Mouse (Mus musculus) lung, postnatal 0 days (tissue): ENCODE measurements around the gene Rtp2.
"Not testable (repeated sequence)": the region's sequence is repeated elsewhere in the genome, so short reads cannot be mapped to it uniquely, and the experiment has no call there.

Source experiments
- CTCF ChIP-seq: IDR thresholded peaks from 2 replicates; pipeline ENCODE4 v1.5.1; 2016; ENCODE audit warnings: antibody characterized with exemption, mild to moderate bottlenecking
- EP300 ChIP-seq: IDR thresholded peaks from 2 replicates; pipeline ENCODE4 v1.6.1; 2016; ENCODE audit warnings: antibody characterized with exemption, mild to moderate bottlenecking, control low read depth

- not testable (repeated sequence) for TF ChIP-seq CTCF, EP300
These were observed 23.8 kb downstream of the Rtp2 start for GRCm38 (mm10) chr16:23908076-23909014.
